Mouse (Mus musculus): ENCODE results near the gene Gm10447. TPM values are rescaled to one million over a fixed set of nuclear protein-coding genes. Genes with fewer than 3 reads are reported as not detected.

The Gm10447 gene
- not detected for total RNA-seq (2023)

GRCm38 (mm10) chr11:53456474-53457371 is at the start of gene Gm10447, which contains the start of gene Shroom1:
TSS of gene Gm10447 (minus strand) at chr11:53457110.
TSS of gene Shroom1 (plus strand) at chr11:53457205.

GRCm38 (mm10) chr11:53479783-53480301 is 22.9 kb upstream of the Gm10447 start, which contains the start of the genes Gm9945 and Sowaha:
TSS of gene Gm9945 (plus strand) at chr11:53480166.
TSS of gene Sowaha (minus strand) at chr11:53480274.

GRCm38 (mm10) chr11:53469968-53470695 is 13.2 kb upstream of the Gm10447 start, which contains the start of gene Gm9837:
TSS of gene Gm9837 (minus strand) at chr11:53470479.

GRCm38 (mm10) chr11:53430670-53431346 is 26.1 kb downstream of the Gm10447 start, which contains the start of the genes Uqcrq and Gdf9:
TSS of gene Uqcrq (minus strand) at chr11:53430831.
TSS of gene Gdf9 (plus strand) at chr11:53431023.

GRCm38 (mm10) chr11:53423036-53423435 is 33.9 kb downstream of the Gm10447 start, which contains the start of gene Leap2:
TSS of gene Leap2 (minus strand) at chr11:53423170.

Other genes with a start within 250 kb of the Gm10447 start
- gene Hspa4, start 156.7 kb downstream of the Gm10447 start, total RNA-seq (2023), result 10 to 100 TPM; 57.2 to 60.9 TPM
- 1 to 10 TPM; 4.9 to 6.6 TPM for gene Zcchc10, start 132.4 kb downstream of the Gm10447 start, total RNA-seq (2023)
- gene Aff4, start 106.3 kb downstream of the Gm10447 start, total RNA-seq (2023), result 10 to 100 TPM; 77.3 to 95.3 TPM
- gene Leap2, start 33.9 kb downstream of the Gm10447 start, total RNA-seq (2023), result not detected
- gene Uqcrq, start 26.3 kb downstream of the Gm10447 start, total RNA-seq (2023), result 100 to 1,000 TPM; 181 to 191 TPM
- under 1 TPM; 0.24 to 0.99 TPM for gene Gdf9, start 26.1 kb downstream of the Gm10447 start, total RNA-seq (2023)
- gene Shroom1, start 95 bp upstream of the Gm10447 start, total RNA-seq (2023), result under 1 TPM; 0.39 to 0.55 TPM
- gene Gm9837, start 13.4 kb upstream of the Gm10447 start, total RNA-seq (2023), result not detected
- gene Gm9945, start 23.1 kb upstream of the Gm10447 start, total RNA-seq (2023), result not detected
- gene Sowaha, start 23.2 kb upstream of the Gm10447 start, total RNA-seq (2023), result under 1 TPM; 0.11 to 0.68 TPM
- gene Sept8, start 62.1 kb upstream of the Gm10447 start, total RNA-seq (2023), result 10 to 100 TPM in 1 of 2 experiments, 1 to 10 TPM in 1; 9.8 to 15.3 TPM
- gene Kif3a, start 110.3 kb upstream of the Gm10447 start, total RNA-seq (2023), result 1 to 10 TPM; 1.7 to 2.2 TPM
- gene Il4, start 161.6 kb upstream of the Gm10447 start, total RNA-seq (2023), result not detected
- gene Il13, start 177.6 kb upstream of the Gm10447 start, total RNA-seq (2023), result not detected

Measured in neutrophil, adult 83 days (primary cell).